Mouse (Mus musculus): ENCODE measurements around the gene Slc13a2. TPM values are rescaled to one million over a fixed set of nuclear protein-coding genes. Genes with fewer than 3 reads are reported as not detected.

Gene Slc13a2
- polyA plus RNA-seq, 1 experiment from 2014 or later = not detected

- WGBS = 71% methylated on average over 3 of the region's 3 CpGs
These were observed 25.2 kb upstream of the Slc13a2 start for GRCm38 (mm10) chr11:78447168-78447567.

GRCm38 (mm10) chr11:78443115-78443514 is 21.1 kb upstream of the Slc13a2 start:
- 81% methylated on average over 5 of the region's 5 CpGs for WGBS
- no peak overlapping the region for H3K4me3 ChIP-seq (ENCODE audit: low read depth, low read length)
- no peaks in the 10 kb centered on the region for H3K9me3 ChIP-seq (ENCODE audit: control insufficient read depth, low read length)
- ATAC-seq (ENCODE audit: low FRiP score) (no peak), DNase-seq (ENCODE audit: low spot score) (no peak)
- no peak overlapping the region for H3K9ac ChIP-seq (ENCODE audit: low read depth, low read length)
- no peaks in the 10 kb centered on the region for H3K27me3 ChIP-seq (ENCODE audit: control insufficient read depth, insufficient read depth, low read length)
- H3K4me2 ChIP-seq (replicated peaks; ENCODE audit: low read depth, low read length) = no peak overlapping the region
- H3K36me3 ChIP-seq (ENCODE audit: control insufficient read depth, insufficient read depth, low read length) = no peaks in the 10 kb centered on the region
- no peak overlapping the region for H3K27ac ChIP-seq (ENCODE audit: low read depth, low read length)
- no peaks in the 10 kb centered on the region for H3K4me1 ChIP-seq (replicated peaks; ENCODE audit: control insufficient read depth, insufficient read depth, low read length)

More at GRCm38 (mm10) chr11:78447168-78447567, 25.2 kb upstream of the Slc13a2 start:
- no peak for ATAC-seq (ENCODE audit: low FRiP score)
- Histone ChIP-seq H3K36me3 (ENCODE audit: control insufficient read depth, insufficient read depth, low read length) (no peaks in the 10 kb centered on the region), H3K27ac (ENCODE audit: low read depth, low read length) (no peak overlapping the region), H3K9ac (ENCODE audit: low read depth, low read length) (no peak overlapping the region), H3K4me2 (replicated peaks; ENCODE audit: low read depth, low read length) (no peak overlapping the region), H3K9me3 (ENCODE audit: control insufficient read depth, low read length) (no peaks in the 10 kb centered on the region), H3K4me3 (ENCODE audit: low read depth, low read length) (no peak overlapping the region), H3K27me3 (ENCODE audit: control insufficient read depth, insufficient read depth, low read length) (no peaks in the 10 kb centered on the region), H3K4me1 (replicated peaks; ENCODE audit: control insufficient read depth, insufficient read depth, low read length) (no peaks in the 10 kb centered on the region)
- no peak for DNase-seq (ENCODE audit: low spot score)

GRCm38 (mm10) chr11:78438399-78438930 is 16.4 kb upstream of the Slc13a2 start:
- Histone ChIP-seq H3K4me3 (ENCODE audit: low read depth, low read length) (no peak overlapping the region), H3K4me1 (replicated peaks; ENCODE audit: control insufficient read depth, insufficient read depth, low read length) (no peaks in the 10 kb centered on the region), H3K27ac (ENCODE audit: low read depth, low read length) (no peak overlapping the region), H3K27me3 (ENCODE audit: control insufficient read depth, insufficient read depth, low read length) (no peaks in the 10 kb centered on the region), H3K9ac (ENCODE audit: low read depth, low read length) (no peak overlapping the region), H3K36me3 (ENCODE audit: control insufficient read depth, insufficient read depth, low read length) (no peaks in the 10 kb centered on the region), H3K4me2 (replicated peaks; ENCODE audit: low read depth, low read length) (no peak overlapping the region), H3K9me3 (ENCODE audit: control insufficient read depth, low read length) (no peaks in the 10 kb centered on the region)
- WGBS = 83% methylated on average over 3 of the region's 3 CpGs
- ATAC-seq (ENCODE audit: low FRiP score) (no peak), DNase-seq (ENCODE audit: low spot score) (no peak)

GRCm38 (mm10) chr11:78437182-78437581 is 15.2 kb upstream of the Slc13a2 start:
- H3K4me2 ChIP-seq (replicated peaks; ENCODE audit: low read depth, low read length) = no peak overlapping the region
- no peaks in the 10 kb centered on the region for H3K9me3 ChIP-seq (ENCODE audit: control insufficient read depth, low read length)
- no peak overlapping the region for H3K4me3 ChIP-seq (ENCODE audit: low read depth, low read length)
- no peak overlapping the region for H3K9ac ChIP-seq (ENCODE audit: low read depth, low read length)
- ATAC-seq (ENCODE audit: low FRiP score) (no peak), DNase-seq (ENCODE audit: low spot score) (no peak)
- H3K27ac ChIP-seq (ENCODE audit: low read depth, low read length) = no peak overlapping the region
- no peaks in the 10 kb centered on the region for H3K36me3 ChIP-seq (ENCODE audit: control insufficient read depth, insufficient read depth, low read length)
- no peaks in the 10 kb centered on the region for H3K4me1 ChIP-seq (replicated peaks; ENCODE audit: control insufficient read depth, insufficient read depth, low read length)
- no peaks in the 10 kb centered on the region for H3K27me3 ChIP-seq (ENCODE audit: control insufficient read depth, insufficient read depth, low read length)
- WGBS = 93% methylated on average over 7 of the region's 7 CpGs

- peak; percentile 81 for DNase-seq (ENCODE audit: low spot score)
- H3K4me2 ChIP-seq (replicated peaks; ENCODE audit: low read depth, low read length) = no peak overlapping the region
- no peak overlapping the region for H3K27ac ChIP-seq (ENCODE audit: low read depth, low read length)
- no peak overlapping the region for H3K9ac ChIP-seq (ENCODE audit: low read depth, low read length)
- H3K4me1 ChIP-seq (replicated peaks; ENCODE audit: control insufficient read depth, insufficient read depth, low read length) = no peaks in the 10 kb centered on the region
- H3K9me3 ChIP-seq (ENCODE audit: control insufficient read depth, low read length) = no peaks in the 10 kb centered on the region
- 5% methylated on average over 19 of the region's 19 CpGs for WGBS
- no peak for ATAC-seq (ENCODE audit: low FRiP score)
- H3K36me3 ChIP-seq (ENCODE audit: control insufficient read depth, insufficient read depth, low read length) = no peaks in the 10 kb centered on the region
- no peaks in the 10 kb centered on the region for H3K27me3 ChIP-seq (ENCODE audit: control insufficient read depth, insufficient read depth, low read length)
- H3K4me3 ChIP-seq (ENCODE audit: low read depth, low read length) = no peak overlapping the region
These were observed 13.8 kb upstream of the Slc13a2 start for GRCm38 (mm10) chr11:78435776-78436349.

GRCm38 (mm10) chr11:78434052-78434451 is 12.0 kb upstream of the Slc13a2 start:
- no peak for ATAC-seq (ENCODE audit: low FRiP score)
- no peaks in the 10 kb centered on the region for H3K27me3 ChIP-seq (ENCODE audit: control insufficient read depth, insufficient read depth, low read length)
- H3K4me3 ChIP-seq (ENCODE audit: low read depth, low read length) = no peak overlapping the region
- no peak overlapping the region for H3K27ac ChIP-seq (ENCODE audit: low read depth, low read length)
- 69% methylated on average over 4 of the region's 4 CpGs for WGBS
- H3K36me3 ChIP-seq (ENCODE audit: control insufficient read depth, insufficient read depth, low read length) = no peaks in the 10 kb centered on the region
- DNase-seq (ENCODE audit: low spot score) = no peak
- H3K9ac ChIP-seq (ENCODE audit: low read depth, low read length) = no peak overlapping the region
- H3K9me3 ChIP-seq (ENCODE audit: control insufficient read depth, low read length) = no peaks in the 10 kb centered on the region
- H3K4me1 ChIP-seq (replicated peaks; ENCODE audit: control insufficient read depth, insufficient read depth, low read length) = no peaks in the 10 kb centered on the region
- H3K4me2 ChIP-seq (replicated peaks; ENCODE audit: low read depth, low read length) = no peak overlapping the region

- WGBS = 92% methylated on average over 10 of the region's 10 CpGs
- Histone ChIP-seq H3K9me3 (ENCODE audit: control insufficient read depth, low read length) (no peaks in the 10 kb centered on the region), H3K4me2 (replicated peaks; ENCODE audit: low read depth, low read length) (no peak overlapping the region), H3K27me3 (ENCODE audit: control insufficient read depth, insufficient read depth, low read length) (no peaks in the 10 kb centered on the region), H3K4me1 (replicated peaks; ENCODE audit: control insufficient read depth, insufficient read depth, low read length) (no peaks in the 10 kb centered on the region), H3K27ac (ENCODE audit: low read depth, low read length) (no peak overlapping the region), H3K9ac (ENCODE audit: low read depth, low read length) (no peak overlapping the region), H3K4me3 (ENCODE audit: low read depth, low read length) (no peak overlapping the region), H3K36me3 (ENCODE audit: control insufficient read depth, insufficient read depth, low read length) (no peaks in the 10 kb centered on the region)
- no peak for DNase-seq (ENCODE audit: low spot score)
- no peak for ATAC-seq (ENCODE audit: low FRiP score)
These were observed 9.2 kb upstream of the Slc13a2 start for GRCm38 (mm10) chr11:78431176-78431575.

GRCm38 (mm10) chr11:78430195-78430878 is 8.3 kb upstream of the Slc13a2 start:
- H3K9me3 ChIP-seq (ENCODE audit: control insufficient read depth, low read length) = no peaks in the 10 kb centered on the region
- no peaks in the 10 kb centered on the region for H3K27me3 ChIP-seq (ENCODE audit: control insufficient read depth, insufficient read depth, low read length)
- no peak overlapping the region for H3K27ac ChIP-seq (ENCODE audit: low read depth, low read length)
- no peaks in the 10 kb centered on the region for H3K4me1 ChIP-seq (replicated peaks; ENCODE audit: control insufficient read depth, insufficient read depth, low read length)
- no peak overlapping the region for H3K4me2 ChIP-seq (replicated peaks; ENCODE audit: low read depth, low read length)
- no peak for DNase-seq (ENCODE audit: low spot score)
- WGBS = 58% methylated on average over 11 of the region's 11 CpGs
- H3K9ac ChIP-seq (ENCODE audit: low read depth, low read length) = no peak overlapping the region
- ATAC-seq (ENCODE audit: low FRiP score) = no peak
- no peaks in the 10 kb centered on the region for H3K36me3 ChIP-seq (ENCODE audit: control insufficient read depth, insufficient read depth, low read length)
- no peak overlapping the region for H3K4me3 ChIP-seq (ENCODE audit: low read depth, low read length)

- no peak overlapping the region for H3K4me3 ChIP-seq (ENCODE audit: low read depth, low read length)
- no peak for DNase-seq (ENCODE audit: low spot score)
- no peak overlapping the region for H3K4me2 ChIP-seq (replicated peaks; ENCODE audit: low read depth, low read length)
- no peak overlapping the region for H3K9ac ChIP-seq (ENCODE audit: low read depth, low read length)
- no peak for ATAC-seq (ENCODE audit: low FRiP score)
- no peaks in the 10 kb centered on the region for H3K27me3 ChIP-seq (ENCODE audit: control insufficient read depth, insufficient read depth, low read length)
- H3K4me1 ChIP-seq (replicated peaks; ENCODE audit: control insufficient read depth, insufficient read depth, low read length) = no peaks in the 10 kb centered on the region
- H3K9me3 ChIP-seq (ENCODE audit: control insufficient read depth, low read length) = no peaks in the 10 kb centered on the region
- H3K27ac ChIP-seq (ENCODE audit: low read depth, low read length) = no peak overlapping the region
- no peaks in the 10 kb centered on the region for H3K36me3 ChIP-seq (ENCODE audit: control insufficient read depth, insufficient read depth, low read length)
- 78% methylated on average over 5 of the region's 5 CpGs for WGBS
These were observed 6.3 kb upstream of the Slc13a2 start for GRCm38 (mm10) chr11:78428309-78428708.
